Mouse (Mus musculus): ENCODE results near the gene Cilp. TPM values are rescaled to one million over a fixed set of nuclear protein-coding genes. Genes with fewer than 3 reads are reported as not detected.
"Not testable (repeated sequence)": the region's sequence is repeated elsewhere in the genome, so short reads cannot be mapped to it uniquely, and the experiment has no call there.

The Cilp gene
- total RNA-seq (2014; fragmentation: Nextera tagmentation) (not detected in 2 replicates), total RNA-seq (2017) (not detected in 2 replicates)

DNA sequence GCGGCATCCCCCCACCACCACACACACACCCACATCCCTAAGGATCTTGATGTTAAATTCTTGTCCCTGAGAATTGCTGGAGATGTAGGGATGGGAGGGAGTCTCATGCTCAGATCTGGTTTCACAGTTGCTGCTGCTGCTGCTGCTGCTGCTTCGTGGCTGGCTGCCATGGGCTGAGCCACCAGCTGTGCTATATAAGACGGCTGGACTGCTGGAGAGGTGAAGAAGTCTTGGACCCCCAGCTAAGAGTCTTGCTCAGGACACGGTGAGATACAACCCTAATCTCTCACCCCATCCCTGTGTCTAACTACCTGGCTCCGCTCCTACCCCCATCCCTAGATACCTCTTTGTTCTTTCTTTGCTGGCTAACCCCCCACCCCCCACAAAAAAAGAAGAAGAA lies at the start of gene Cilp:
Gene Cilp (plus strand): TSS at position 222 of the 400 bp plus-strand sequence.
- no peak for ATAC-seq (replicated peaks; ENCODE audit: poor library complexity, severe bottlenecking)

DNA sequence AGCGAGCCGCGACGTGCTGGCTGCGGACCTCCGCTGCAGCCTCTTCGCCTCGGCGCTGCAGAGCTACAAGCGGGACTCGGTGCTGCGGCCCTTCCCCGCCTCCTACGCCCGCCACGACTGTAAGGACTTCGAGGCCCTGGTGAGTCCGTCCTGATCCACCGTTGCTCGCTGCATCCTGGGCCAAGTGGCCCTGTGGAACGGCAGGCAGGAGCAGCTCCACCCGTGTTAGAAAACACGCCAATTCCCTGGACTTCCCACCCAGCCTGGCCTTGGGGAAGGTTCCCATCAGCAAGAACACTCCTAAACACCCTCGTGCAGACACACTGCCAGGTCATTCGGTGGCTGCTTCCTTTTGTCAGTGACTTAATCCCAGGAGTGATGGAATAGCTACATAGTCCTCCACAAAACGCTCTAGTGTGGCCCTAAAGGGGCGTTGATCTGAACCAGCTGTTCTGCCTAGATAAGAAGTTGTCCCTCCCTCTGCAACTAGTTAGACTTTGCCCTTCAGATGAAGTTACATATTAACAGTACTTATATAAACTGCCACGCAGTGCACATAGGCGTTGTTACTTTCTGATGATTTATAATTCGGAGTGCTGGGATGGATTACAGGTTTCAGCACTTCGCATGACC lies 49.4 kb upstream of the Cilp start:
- ATAC-seq (replicated peaks; ENCODE audit: poor library complexity, severe bottlenecking) = no peak

DNA sequence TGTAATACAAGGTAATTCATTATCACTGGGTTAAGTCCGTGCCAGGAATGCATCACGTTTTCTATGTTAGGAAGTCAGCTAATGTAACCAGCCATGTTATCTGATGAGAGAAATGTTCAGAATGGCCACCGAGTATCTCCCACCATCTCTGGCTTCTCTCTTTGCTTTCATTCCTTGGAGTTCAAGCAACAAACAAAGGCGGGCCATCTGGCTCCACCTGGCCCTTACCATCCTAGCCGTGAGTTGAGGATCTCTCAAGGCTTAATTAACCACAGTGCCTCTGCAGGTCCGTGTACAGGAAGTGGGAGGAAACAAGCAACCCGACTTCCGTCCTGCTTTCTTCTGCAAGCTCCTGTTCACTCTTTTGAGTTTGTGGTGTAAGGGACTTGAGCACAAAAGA lies 48.0 kb upstream of the Cilp start:
- ATAC-seq (replicated peaks; ENCODE audit: poor library complexity, severe bottlenecking) = peak; percentile 36

DNA sequence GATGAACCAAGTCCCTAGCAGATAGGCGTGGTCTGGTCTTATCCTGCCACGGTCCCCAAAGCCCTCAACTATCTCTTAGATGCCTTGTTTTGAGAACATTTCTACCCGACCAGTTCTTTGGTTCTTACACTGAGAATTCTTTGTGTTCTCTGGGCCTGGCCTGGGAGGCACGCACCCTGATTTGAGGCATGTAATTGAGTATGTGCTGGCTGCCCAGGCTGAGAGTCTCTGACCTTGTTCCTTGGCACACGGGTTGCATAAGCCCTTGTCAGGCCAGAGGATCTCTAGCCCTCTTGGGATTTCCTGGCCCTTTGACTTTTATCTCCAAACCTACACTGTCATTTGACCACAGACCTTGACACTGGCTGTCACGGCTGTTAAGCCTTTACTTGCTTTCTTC lies 47.3 kb upstream of the Cilp start:
- ATAC-seq (replicated peaks; ENCODE audit: poor library complexity, severe bottlenecking) = peak; percentile 11; the same call in 1 of the 2 replicates

DNA sequence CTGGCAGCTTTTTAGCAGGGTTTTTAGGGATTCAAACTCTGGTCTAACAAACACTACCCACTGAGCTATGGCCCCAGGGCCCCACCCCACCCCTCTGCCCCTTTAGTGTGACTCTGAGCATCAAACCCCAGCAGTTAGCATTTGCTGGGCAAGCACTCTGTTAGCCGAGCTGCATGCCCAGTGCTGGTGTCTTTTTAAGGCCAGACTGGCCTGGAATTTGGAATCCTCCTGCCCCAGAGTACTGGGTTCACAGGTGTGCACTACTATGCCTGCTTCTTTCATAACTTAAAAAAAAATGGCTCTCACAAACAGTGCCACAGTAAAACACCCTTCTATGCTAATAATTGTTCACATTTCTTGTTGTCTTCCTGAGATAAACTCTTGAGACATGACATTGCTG lies 46.1 kb upstream of the Cilp start:
- no peak for ATAC-seq (replicated peaks; ENCODE audit: poor library complexity, severe bottlenecking)

DNA sequence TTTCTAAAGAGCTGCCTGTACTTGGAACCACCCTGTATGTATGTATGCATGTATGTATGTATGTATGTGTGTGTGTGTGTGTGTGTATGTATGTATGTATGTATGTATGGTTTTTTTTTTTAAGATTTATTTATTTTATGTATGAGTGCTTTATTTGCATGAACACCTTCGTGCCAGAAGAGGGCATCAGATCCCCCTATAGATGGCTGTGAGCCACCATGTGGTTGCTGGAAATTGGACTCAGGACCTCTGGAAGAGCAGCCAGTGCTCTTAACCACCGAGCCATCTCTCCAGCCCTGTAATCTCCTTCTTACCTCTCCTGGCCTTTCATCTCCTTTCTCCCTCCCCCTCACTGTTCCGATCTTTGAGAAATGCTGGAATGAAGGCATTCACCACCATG lies 44.6 kb upstream of the Cilp start:
- not testable (repeated sequence) for ATAC-seq (replicated peaks; ENCODE audit: poor library complexity, severe bottlenecking)

DNA sequence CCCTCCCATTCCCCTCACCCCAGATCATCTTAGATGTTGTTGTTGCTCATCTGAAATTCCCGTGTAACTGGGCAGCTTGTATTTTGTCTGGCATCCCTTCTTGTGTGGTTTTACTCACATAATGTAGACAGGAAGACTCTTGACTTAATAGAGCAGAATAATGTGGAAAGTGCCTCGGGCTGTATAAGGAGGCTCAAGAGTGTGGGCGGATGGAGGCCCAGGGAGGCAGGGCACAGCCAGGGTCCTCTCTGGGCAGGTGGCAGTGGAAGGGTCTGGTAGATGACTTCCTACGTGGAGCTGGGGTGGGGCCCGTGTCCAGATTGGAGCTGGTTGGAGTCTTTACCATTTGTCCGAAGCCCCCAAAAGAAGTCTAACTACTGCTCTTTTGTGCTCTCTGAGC lies 41.1 kb upstream of the Cilp start:
- ATAC-seq (replicated peaks; ENCODE audit: poor library complexity, severe bottlenecking) = no peak

DNA sequence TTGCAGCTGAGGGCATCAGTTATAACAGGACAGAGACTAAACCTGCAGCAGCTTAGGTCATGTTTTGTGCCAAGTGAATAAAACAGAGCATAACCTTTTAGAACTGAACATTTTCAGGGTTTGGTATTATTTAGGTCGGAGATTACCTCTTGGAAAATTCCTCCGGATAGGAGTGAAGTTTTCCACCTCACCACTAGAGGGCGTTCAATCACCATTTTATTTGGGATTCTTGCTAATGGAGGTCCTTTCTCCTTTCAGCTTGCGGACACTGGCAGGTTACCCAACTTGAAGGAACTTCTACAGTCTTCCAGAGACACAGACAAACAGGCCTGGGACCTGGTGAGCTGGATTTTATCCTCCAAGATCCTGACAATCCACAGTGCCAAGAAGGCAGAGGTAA lies 39.2 kb upstream of the Cilp start:
- no peak for ATAC-seq (replicated peaks; ENCODE audit: poor library complexity, severe bottlenecking)

DNA sequence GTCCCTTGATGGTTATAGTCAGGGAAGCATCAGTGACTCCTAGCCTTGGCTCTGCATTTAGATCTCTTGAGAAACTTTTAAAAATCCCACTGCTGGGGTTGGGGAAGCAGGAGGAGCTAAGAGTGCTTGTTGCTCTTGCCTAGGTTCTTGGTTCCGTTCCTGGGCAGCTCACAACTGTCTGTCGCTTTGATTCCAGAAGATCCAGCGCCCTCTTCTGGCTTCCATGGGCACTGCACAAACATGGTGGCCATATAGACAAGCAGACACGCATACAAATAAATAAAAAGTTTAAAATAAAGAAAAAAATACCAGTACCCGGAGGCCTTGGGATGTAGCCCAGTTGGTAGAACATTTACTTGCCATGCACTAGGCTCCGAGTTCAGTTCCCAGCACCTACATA lies 34.7 kb upstream of the Cilp start:
- no peak for ATAC-seq (replicated peaks; ENCODE audit: poor library complexity, severe bottlenecking)

DNA sequence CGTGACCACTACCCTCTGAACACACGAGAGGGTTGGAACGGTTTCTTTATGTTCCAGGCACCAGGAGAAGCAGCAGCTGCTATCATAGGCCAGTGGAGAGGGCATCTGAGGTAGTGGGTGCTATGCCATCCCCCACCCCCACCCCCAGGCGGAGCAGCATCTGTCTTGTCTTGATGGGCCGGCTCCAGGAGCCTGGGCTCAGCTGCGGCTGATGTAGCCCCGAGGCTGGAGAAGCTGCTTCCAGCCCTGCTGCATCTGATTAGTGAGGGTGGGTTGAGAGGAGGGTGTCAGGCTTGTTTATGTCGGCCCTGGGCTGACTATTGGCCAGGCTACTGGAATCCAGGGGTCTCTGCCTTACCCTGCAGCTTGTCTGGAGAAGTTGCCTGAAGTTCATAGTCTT lies 33.7 kb upstream of the Cilp start:
- no peak for ATAC-seq (replicated peaks; ENCODE audit: poor library complexity, severe bottlenecking)

DNA sequence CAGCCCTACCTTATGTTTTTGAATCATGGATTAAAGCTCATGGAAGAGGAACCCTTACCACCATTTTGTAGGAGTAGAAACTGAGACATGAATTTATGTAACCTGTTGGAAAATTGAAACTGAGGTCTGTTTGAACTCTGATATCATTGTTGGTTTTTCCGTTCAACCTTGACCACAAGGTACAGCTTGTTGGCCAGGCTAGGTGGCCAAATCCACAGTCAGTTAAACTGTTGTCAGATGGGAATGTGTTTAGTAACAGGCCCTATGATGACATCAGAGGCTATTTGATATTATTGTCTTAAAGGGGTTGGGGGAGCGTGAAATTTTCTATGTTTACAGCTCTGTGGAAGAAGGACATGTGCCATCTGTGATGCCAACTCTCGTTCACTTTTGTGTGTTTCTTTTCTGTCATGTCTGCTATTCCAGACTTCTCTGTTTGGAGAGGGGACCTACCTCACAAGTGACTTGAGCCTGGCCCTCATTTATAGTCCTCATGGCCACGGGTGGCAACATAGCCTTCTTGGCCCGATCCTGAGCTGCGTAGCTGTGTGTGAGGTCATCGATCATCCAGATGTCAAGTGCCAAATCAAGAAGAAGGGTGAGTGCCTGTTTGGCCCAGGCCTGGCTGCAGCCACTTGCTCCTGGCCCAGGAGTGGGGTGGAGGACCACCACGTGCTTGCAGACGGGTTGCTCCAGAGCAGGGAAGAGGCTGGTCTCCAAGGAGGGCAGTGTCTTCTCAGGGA lies 31.6 kb upstream of the Cilp start:
- ATAC-seq (replicated peaks; ENCODE audit: poor library complexity, severe bottlenecking) = no peak

DNA sequence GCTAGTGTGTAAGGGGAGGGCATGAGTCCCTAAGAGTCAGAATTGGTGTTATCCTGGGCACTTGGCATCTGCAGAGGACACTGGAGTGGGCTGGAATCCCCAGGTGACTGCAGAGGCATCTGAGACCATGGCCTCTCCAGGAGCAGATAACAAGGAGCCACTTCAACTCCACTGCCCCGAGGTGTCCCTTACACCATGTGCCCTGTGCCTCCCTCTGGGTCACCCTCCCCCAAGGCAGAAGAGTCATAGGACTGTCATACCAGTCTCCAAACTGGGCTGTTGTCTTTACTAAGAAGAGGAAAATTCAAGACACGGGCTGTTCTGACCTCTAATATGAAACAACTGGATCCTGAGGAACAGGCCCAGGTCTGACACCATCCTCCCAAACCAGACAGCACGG lies 30.2 kb upstream of the Cilp start:
- no peak for ATAC-seq (replicated peaks; ENCODE audit: poor library complexity, severe bottlenecking)

DNA sequence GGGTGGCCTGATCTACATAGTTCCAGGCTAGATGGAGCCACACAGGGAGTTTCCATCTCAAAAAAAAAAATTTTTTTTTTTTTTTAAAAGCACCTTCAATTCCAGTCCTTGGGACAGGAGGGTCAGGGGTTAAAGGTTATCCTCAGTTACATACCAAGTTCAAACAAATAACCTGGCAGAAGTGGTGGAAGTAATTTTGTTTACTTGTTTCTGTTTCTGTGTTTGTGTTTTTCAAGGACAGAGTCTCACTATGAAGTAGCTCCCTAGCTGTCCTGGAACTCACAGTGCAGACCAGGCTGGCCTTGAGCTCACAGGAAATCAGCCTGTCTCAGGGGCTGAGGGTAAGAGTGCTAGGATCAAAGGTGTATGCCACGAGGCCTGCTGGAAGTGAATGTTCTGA lies 29.4 kb upstream of the Cilp start:
- no peak for ATAC-seq (replicated peaks; ENCODE audit: poor library complexity, severe bottlenecking)

DNA sequence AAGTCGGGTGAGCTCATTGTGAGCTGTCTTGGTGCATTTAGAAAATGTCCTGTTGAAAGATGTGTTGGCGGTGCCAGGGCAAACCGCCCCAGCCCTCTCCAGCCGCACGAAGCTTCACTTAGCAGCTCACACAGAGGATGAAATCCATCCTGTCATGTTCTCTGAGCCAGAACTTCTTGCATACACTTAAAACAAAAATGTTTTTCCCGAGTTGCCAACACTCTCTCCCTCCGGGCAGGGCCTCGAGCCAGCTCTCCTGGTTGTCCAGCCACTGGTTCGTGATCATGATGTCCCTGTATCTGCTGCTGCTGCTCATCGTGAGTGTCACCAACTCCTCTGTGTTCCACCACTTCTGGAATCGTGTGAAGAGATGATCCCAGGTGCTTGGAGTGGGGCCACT lies 27.4 kb upstream of the Cilp start:
- ATAC-seq (replicated peaks; ENCODE audit: poor library complexity, severe bottlenecking) = no peak

DNA sequence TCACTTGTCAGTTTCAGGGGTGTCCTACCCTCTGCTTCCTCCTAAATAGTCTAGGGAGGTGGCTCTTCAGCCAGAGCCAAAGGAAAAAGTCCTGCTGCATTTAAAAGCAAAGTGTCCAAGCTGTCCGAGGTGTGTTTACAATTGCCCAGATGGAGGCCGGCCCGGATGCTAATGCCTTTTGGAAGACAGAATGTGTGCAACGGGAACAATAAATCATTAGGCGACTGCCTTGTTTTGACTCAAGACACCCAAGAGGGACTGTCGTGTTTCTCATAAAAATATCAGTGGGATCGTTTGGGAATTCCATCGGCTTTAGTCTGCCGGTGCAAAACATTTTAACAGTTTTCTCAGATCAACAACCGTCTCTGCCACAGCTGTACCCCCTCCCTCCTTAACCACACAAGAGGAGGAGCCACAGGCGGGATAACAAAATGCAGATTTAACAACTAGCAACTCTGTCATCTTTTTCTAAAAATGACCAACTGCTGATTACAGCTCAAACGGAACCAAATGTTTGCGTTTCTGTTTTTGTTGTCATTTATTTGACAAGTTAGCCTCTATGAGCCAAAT lies 26.7 kb upstream of the Cilp start:
- ATAC-seq (replicated peaks; ENCODE audit: poor library complexity, severe bottlenecking) = no peak

DNA sequence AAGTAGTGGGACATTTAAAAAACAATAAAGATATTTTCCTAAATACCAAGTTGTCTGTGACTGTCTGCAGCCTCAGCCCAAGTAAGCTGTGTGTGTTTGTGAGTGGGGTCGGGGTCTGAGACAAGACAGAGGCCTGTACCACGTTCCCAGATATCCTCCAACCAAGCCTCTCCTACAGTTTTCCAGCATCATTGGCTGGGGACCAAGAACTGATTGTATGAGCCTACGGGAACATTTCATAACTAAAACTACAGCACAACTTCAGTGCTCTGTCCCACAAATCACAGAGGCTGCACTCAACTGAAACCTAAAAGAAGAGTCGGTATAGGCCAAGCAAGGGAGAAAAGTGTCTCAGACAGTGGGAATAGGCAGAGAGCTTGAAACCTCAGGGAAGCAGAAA lies 25.8 kb upstream of the Cilp start:
- no peak for ATAC-seq (replicated peaks; ENCODE audit: poor library complexity, severe bottlenecking)

DNA sequence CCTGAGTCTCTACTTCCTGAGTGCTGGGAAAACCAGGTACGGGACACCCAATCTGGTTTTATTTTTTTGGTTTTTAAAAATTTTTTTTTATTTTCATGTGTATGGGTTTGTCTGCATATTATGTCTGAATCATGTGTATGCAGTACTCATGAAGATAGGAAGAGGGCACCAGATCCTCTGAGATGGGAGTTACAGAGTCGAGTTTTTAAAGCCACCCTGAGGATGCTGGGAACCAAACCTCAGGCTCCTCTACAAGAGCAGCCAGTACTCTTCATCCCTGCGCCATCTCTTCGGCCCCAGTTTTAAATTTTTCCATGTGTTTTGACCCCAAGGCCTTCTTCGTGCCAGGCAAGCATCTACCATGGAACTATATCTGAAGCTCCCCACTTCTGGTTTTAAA lies 25.2 kb upstream of the Cilp start:
- ATAC-seq (replicated peaks; ENCODE audit: poor library complexity, severe bottlenecking) = no peak

DNA sequence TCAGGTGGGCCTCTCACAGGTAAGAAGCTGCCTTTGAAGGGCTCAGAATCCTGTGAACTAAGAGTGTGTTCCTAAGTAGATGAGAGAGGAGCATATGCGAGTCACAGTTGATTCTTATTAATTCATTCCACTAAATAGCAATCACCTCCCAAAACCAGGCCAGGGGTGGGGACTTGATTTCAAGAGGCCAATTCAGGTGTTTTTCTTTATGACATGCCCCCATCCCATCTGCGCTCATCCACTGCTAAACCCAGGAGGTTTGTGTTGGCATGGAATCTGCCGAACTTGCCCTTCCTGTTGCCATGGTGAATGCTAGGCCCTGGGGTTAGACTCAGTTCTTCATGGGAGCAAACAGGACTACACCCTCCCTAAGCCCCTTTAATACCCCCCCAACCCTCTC lies 24.4 kb upstream of the Cilp start:
- ATAC-seq (replicated peaks; ENCODE audit: poor library complexity, severe bottlenecking) = no peak

DNA sequence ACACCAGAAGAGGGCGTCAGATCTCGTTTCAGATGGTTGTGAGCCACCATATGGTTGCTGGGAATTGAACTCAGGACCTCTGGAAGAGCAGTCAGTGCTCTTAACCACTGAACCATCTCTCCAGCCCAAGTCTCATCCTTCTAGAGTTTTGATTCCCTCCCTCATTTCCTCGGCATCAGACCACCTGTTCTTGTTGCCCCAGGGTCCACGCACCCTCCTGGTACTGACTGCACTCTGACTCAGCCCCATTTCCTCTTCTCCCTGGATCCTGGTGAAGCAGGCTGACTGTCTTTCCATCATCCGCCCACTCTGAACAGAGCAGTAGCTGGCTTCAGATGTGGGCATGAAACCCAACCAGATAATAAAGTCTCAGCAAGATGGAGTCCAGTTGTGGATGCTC lies 23.0 kb upstream of the Cilp start:
- no peak for ATAC-seq (replicated peaks; ENCODE audit: poor library complexity, severe bottlenecking)

DNA sequence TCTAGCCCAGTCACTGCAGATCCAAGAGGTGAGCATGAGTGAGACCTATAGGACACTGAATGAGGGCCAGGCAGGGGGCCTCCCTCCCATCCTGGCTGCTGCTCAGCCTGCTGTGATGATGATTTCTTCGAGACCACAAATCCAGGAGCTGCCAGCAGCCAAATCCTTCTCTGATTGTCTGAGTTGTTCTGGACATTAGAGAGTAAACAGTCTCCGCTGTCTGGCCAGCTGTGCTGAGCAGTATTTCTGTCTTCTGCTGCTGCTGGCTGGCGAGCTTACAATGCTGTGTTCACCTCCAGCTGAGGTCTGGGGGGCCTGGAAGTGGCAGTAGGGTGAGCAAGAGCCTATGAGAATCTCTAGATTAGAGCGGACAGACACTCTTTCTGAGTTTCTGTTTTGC lies 21.7 kb upstream of the Cilp start:
- ATAC-seq (replicated peaks; ENCODE audit: poor library complexity, severe bottlenecking) = no peak

DNA sequence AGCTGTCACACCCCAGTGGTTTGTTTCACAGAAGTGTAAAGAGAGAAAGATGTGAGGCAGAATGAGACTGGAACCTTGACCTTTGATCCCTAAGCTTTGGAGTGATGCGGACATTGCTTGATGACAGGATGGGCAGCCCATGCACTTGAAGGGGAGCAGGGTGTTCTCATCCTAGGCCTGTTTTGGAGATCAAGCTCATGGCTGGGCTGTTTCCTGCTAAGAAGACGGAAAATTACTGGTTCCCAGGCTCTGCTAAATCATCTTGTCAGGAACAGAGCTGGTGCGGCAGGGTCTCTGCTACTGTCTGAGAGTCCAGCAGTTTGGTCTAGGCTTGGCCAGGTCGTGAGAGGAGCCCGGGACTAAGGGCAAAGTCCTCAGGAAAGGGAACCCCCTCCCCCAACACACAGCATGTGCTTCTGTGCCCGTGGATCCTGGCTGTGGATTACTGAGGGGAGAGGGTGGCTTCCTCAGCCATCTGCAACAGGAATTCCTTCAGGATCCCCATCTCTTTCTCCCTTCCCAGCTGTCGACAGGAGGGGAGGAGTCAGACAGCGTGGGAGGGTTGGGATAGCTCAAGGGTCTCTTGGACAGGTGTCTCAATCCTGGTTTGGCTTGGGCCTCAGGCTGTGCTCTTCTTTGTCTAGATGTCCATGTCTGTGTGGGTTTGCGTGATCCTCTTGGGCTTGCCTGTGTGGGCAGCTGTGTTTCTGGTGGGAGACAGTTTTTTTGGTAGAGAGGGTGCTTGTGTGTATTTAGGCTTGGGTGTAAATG lies 20.8 kb upstream of the Cilp start:
- no peak for ATAC-seq (replicated peaks; ENCODE audit: poor library complexity, severe bottlenecking)

All from granulocyte monocyte progenitor cell, adult 5-6 weeks (primary cell).